Mouse (Mus musculus) ovary, adult 10 weeks (tissue): ENCODE results near the gene Imp3. TPM values are rescaled to one million over a fixed set of nuclear protein-coding genes. Genes with fewer than 3 reads are reported as not detected.

Experiments
- polyA plus RNA-seq: library from polyadenylated mRNA; stranded (reverse); fragments of 350-450 nt; fragmentation: Illumina TruSeq; extraction: RNeasy Lipid Tissue Mini Kit (QIAGEN cat#74804); gene quantifications from one replicate; pipeline ENCODE4 v1.2.3, GENCODE M21; 2014

The Imp3 gene
- 58.6 TPM for polyA plus RNA-seq

GRCm38 (mm10) chr9:56937223-56938160 lies at the start of gene Imp3:
Imp3 (plus strand) TSS chr9:56937475.

DNA sequence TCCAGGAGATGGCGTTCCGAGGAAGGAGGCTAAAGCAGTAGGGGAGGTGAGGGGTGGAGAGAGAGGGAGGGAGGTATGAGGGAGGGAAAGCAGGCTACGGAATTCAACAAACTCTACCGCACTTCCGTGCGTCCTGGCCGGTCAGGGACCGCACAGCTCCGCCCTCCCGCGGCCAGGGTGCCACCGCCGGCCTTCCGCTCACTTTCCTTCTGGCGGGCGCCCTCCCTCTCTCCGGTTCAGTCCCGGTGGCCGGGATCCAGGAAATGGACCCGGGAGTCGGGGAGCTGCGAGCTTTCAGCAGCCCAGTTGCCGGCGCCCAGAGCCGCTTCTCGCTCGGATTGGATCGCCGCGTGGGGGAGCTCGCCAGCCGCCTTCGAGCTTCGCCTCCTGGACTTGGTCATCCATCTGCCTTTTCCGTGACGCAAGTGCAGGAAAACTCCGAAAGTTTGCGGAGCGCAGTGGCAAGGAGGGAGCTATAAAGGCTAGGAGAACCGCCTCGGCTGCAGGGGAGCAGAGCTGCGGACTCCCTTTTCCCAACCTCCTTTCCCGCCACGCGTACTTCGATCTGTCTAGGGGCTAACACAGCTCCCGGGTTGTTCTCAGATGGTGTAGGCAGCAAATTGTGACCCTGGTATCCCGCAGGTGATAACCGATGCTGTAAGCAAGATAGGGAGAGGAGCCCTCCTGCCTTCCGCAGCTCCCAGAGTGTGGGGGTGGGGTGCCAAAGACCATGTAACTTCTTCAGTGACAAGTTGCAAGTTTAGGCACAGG lies 9.0 kb upstream of the Imp3 start, which contains the start of gene Snx33:
Gene Snx33 (minus strand): TSS at position 331 of the 771 bp plus-strand sequence.

DNA sequence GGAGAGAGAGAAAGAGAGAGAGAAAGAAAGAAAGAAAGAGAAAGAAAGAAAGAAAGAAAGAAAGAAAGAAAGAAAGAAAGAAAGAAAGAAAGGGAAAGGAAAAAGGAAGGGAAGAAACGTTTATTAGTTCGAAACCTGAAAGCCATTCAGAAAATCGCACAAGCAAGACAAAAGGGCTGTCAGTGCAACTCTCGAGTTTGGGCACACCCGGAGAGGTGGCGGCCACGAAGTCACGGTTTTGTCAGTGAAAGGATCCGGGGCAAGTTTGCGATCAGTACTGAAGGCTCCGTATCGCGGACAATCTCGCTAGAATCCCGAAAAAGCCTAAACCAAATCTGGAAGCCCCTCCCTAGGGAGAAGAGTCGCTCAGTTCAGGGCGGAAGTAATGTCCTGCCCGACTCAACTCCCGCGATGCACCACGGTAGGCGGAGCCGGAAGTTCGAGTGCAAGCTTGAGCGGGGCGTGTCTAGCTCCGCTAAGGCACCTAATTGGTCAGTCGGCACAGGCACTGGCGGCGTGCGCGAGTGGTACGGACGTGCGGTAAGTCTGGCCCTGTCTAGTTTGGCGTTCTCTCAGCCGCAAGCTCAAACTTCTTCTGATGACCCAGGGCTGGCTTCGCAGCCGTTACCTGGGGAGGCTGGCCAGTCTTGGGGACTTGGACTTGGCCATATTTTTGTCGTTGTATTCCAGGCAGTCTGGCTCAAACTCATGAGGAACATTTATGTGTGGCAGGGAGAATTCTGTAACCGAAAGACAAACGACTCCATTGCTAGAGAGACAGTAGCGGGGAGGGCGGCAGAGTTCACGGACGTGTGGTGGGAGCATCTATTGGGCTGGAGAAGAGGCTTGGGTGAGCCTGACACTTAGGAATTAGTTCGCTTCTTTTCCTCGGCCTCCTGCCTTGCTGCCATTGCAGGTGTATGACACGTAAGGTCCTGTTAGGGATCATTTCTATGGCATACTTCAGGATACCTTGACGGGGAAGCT lies 13.4 kb downstream of the Imp3 start, which contains the start of gene Snupn:
Gene Snupn (plus strand): TSS at position 465 of the 987 bp plus-strand sequence.

Other genes with a start within 250 kb of the Imp3 start
- not detected for gene Lingo1, start 141.0 kb upstream of the Imp3 start, polyA plus RNA-seq
- not detected for gene Odf3l1, start 72.8 kb upstream of the Imp3 start, polyA plus RNA-seq
- 0.31 TPM for gene Cspg4, start 72.4 kb upstream of the Imp3 start, polyA plus RNA-seq
- gene Snx33, start 9.1 kb upstream of the Imp3 start, polyA plus RNA-seq, result 5.0 TPM
- 15.1 TPM for gene Snupn, start 13.4 kb downstream of the Imp3 start, polyA plus RNA-seq
- 39.4 TPM for gene Ptpn9, start 57.4 kb downstream of the Imp3 start, polyA plus RNA-seq
- 58.1 TPM for gene Sin3a, start 134.6 kb downstream of the Imp3 start, polyA plus RNA-seq
- 8.5 TPM for gene Man2c1, start 193.2 kb downstream of the Imp3 start, polyA plus RNA-seq
- 0.63 TPM for gene Neil1, start 210.8 kb downstream of the Imp3 start, polyA plus RNA-seq
- gene Commd4, start 220.9 kb downstream of the Imp3 start, polyA plus RNA-seq, result 6.1 TPM